21 mouse cellular contexts compared by ENCODE assay signal in genomic region chr6:28880909-28881308, GRCm38 (mm10). TPM values are rescaled to one million over a fixed set of nuclear protein-coding genes. Genes with fewer than 3 reads are reported as not detected.
DNase-seq lines count a peak whose midpoint lies in the region; ATAC-seq and TF ChIP-seq lines count a peak whose summit lies in the region.
"Had no signal": no experiment of that assay in that cellular context is flagged by ENCODE, and none has a peak within 500 bp of the region (broad histone marks: within the 10 kb centered on the region; RNA-seq: fewer than 3 reads in every experiment).

No protein-coding gene starts in this region.

- H3K36me3 ChIP-seq in heart, embryonic 14.5 days (ENCODE audit: control insufficient read depth, insufficient read depth, low read length), result peaks cover 42% of the 10 kb centered on the region
- peaks cover 20% of the 10 kb centered on the region; the same call in 1 of the 2 replicates for H3K36me3 ChIP-seq in liver, adult 2 months (ENCODE audit: control insufficient read depth, insufficient read depth, low read length)
- H3K36me3 ChIP-seq in liver, embryonic 11.5 days (ENCODE audit: control insufficient read depth, insufficient read depth, low read length), result peaks cover 18% of the 10 kb centered on the region
- H3K36me3 ChIP-seq in midbrain, embryonic 16.5 days (ENCODE audit: control insufficient read depth, insufficient read depth, low read length), result no peaks in the 10 kb centered on the region
- H3K36me3 ChIP-seq: midbrain, embryonic 15.5 days had no signal

- no peak overlapping the region for H3K4me3 ChIP-seq in heart, embryonic 14.5 days (ENCODE audit: control insufficient read depth in 1 of 2, insufficient read depth in 1 of 2, low read depth in 1 of 2, low read length in 2 of 2)
- H3K4me3 ChIP-seq in liver, adult 2 months (ENCODE audit: insufficient read depth, low read depth, low read length), result no peak overlapping the region
- H3K4me3 ChIP-seq in liver, embryonic 11.5 days (ENCODE audit: low read depth, low read length), result no peak overlapping the region
- H3K4me3 ChIP-seq in midbrain, embryonic 16.5 days (ENCODE audit: low read depth, low read length), result no peak overlapping the region
- H3K4me3 ChIP-seq: embryonic facial prominence, embryonic 13.5 days; limb, embryonic 15.5 days; midbrain, embryonic 15.5 days; neural tube, embryonic 15.5 days had no signal

- H3K27me3 ChIP-seq in heart, embryonic 14.5 days (ENCODE audit: control insufficient read depth, insufficient read depth, low read length), result no peaks in the 10 kb centered on the region
- H3K27me3 ChIP-seq in liver, adult 2 months (ENCODE audit: control insufficient read depth, insufficient read depth, low read length), result no peaks in the 10 kb centered on the region
- no peaks in the 10 kb centered on the region for H3K27me3 ChIP-seq in liver, embryonic 11.5 days (replicated peaks; ENCODE audit: control insufficient read depth, insufficient read depth, low read length)
- no peaks in the 10 kb centered on the region for H3K27me3 ChIP-seq in midbrain, embryonic 16.5 days (ENCODE audit: control insufficient read depth, insufficient read depth, low read depth, low read length)
- H3K27me3 ChIP-seq: embryonic facial prominence, embryonic 13.5 days; limb, embryonic 15.5 days; midbrain, embryonic 15.5 days; neural tube, embryonic 15.5 days had no signal

- no peak for TF ChIP-seq POLR2A in liver, adult 2 months (IDR thresholded peaks at IDR 0.05; ENCODE audit: extremely low read depth, insufficient read depth, low read length)

- no peaks in the 10 kb centered on the region for H3K79me2 ChIP-seq in liver, adult 2 months (ENCODE audit: control insufficient read depth, insufficient read depth, low read length)

- no peak for DNase-seq in heart, postnatal 25 days (ENCODE audit: low spot score)
- DNase-seq in liver, adult 2 months (ENCODE audit: extremely low read depth, low read depth, low spot score), result peak; percentile 14
- no peak for DNase-seq in liver, embryonic 11.5 days (ENCODE audit: low spot score)
- DNase-seq in kidney, postnatal 14 days, result peak; percentile 40
- DNase-seq: cerebellum, adult 9-10 months; gastrocnemius, postnatal 14 days; right cerebral cortex, postnatal 14 days; spleen, adult 18-20 months; thymus, postnatal 36 days had no signal

- H3K4me1 ChIP-seq in heart, embryonic 14.5 days (ENCODE audit: control insufficient read depth in 2 of 2, insufficient read depth in 2 of 2, low read length in 2 of 2), result peaks cover 20 to 22% of the 10 kb centered on the region in 2 experiments
- no peaks in the 10 kb centered on the region for H3K4me1 ChIP-seq in liver, adult 2 months (ENCODE audit: control insufficient read depth, insufficient read depth, low read length)
- no peaks in the 10 kb centered on the region; the same call in 1 of the 2 replicates for H3K4me1 ChIP-seq in liver, embryonic 11.5 days (replicated peaks; ENCODE audit: control insufficient read depth, insufficient read depth, low read length)
- peaks cover 26% of the 10 kb centered on the region for H3K4me1 ChIP-seq in midbrain, embryonic 16.5 days (ENCODE audit: control insufficient read depth, insufficient read depth, low read length)

- intact Hi-C loops in heart, postnatal 25 days (cut with DNase I), result no loop called here

- no peak overlapping the region for H3K9ac ChIP-seq in heart, embryonic 14.5 days (ENCODE audit: low read length)
- no peak overlapping the region for H3K9ac ChIP-seq in liver, adult 2 months (ENCODE audit: low read depth, low read length)
- no peak overlapping the region for H3K9ac ChIP-seq in liver, embryonic 11.5 days (ENCODE audit: low read depth, low read length)
- no peak overlapping the region for H3K9ac ChIP-seq in midbrain, embryonic 16.5 days (ENCODE audit: low read depth, low read length)
- H3K9ac ChIP-seq: embryonic facial prominence, embryonic 13.5 days; limb, embryonic 15.5 days; midbrain, embryonic 15.5 days; neural tube, embryonic 15.5 days had no signal

- WGBS in heart, embryonic 14.5 days, result 61% methylated on average over 4 of the region's 4 CpGs
- 75% methylated on average over 4 of the region's 4 CpGs for WGBS in liver, adult 2 months
- 44% methylated on average over 4 of the region's 4 CpGs for WGBS in liver, embryonic 11.5 days
- 86% methylated on average over 4 of the region's 4 CpGs for WGBS in midbrain, embryonic 16.5 days

- H3K27ac ChIP-seq in heart, embryonic 14.5 days (replicated peaks in 1 of 2; ENCODE audit: control insufficient read depth in 1 of 2, insufficient read depth in 1 of 2, low read depth in 2 of 2, low read length in 2 of 2), result peak overlapping the region; percentile 25 to 35; a peak in 3 of 4 replicates
- H3K27ac ChIP-seq in liver, adult 2 months (replicated peaks; ENCODE audit: insufficient read depth, low read depth, low read length), result no peak overlapping the region; the same call in 1 of the 2 replicates
- no peak overlapping the region for H3K27ac ChIP-seq in liver, embryonic 11.5 days (ENCODE audit: low read depth, low read length)
- H3K27ac ChIP-seq in midbrain, embryonic 16.5 days (ENCODE audit: low read length), result no peak overlapping the region
- H3K27ac ChIP-seq: embryonic facial prominence, embryonic 13.5 days; kidney, postnatal 0 days; limb, embryonic 15.5 days; midbrain, embryonic 15.5 days; neural tube, embryonic 15.5 days had no signal

- no peak overlapping the region for H3K4me2 ChIP-seq in heart, embryonic 14.5 days (ENCODE audit: low read length)
- H3K4me2 ChIP-seq in liver, embryonic 11.5 days, result no peak overlapping the region
- H3K4me2 ChIP-seq in midbrain, embryonic 16.5 days (ENCODE audit: low read length), result no peak overlapping the region
- H3K4me2 ChIP-seq: embryonic facial prominence, embryonic 13.5 days; limb, embryonic 15.5 days; midbrain, embryonic 15.5 days; neural tube, embryonic 15.5 days had no signal

- no peak for ATAC-seq in heart, embryonic 14.5 days (ENCODE audit: insufficient number of reproducible peaks, insufficient read depth, low FRiP score, low read depth)
- ATAC-seq in liver, embryonic 11.5 days (replicated peaks; ENCODE audit: low FRiP score), result no peak
- peak; percentile 31 for ATAC-seq in granulocyte monocyte progenitor cell, adult 5-6 weeks (replicated peaks; ENCODE audit: poor library complexity, severe bottlenecking)
- ATAC-seq in midbrain, embryonic 16.5 days, result no peak
- ATAC-seq: forebrain, embryonic 14.5 days; hindbrain, embryonic 16.5 days; lung, postnatal 0 days; midbrain, embryonic 15.5 days had no signal

- H3K9me3 ChIP-seq in heart, embryonic 14.5 days (ENCODE audit: control insufficient read depth, low read length), result no peaks in the 10 kb centered on the region
- H3K9me3 ChIP-seq in liver, embryonic 11.5 days (ENCODE audit: control insufficient read depth, low read length), result no peaks in the 10 kb centered on the region
- H3K9me3 ChIP-seq in midbrain, embryonic 16.5 days (replicated peaks; ENCODE audit: control insufficient read depth, low read length, poor library complexity, severe bottlenecking), result no peaks in the 10 kb centered on the region
- H3K9me3 ChIP-seq: embryonic facial prominence, embryonic 13.5 days; limb, embryonic 15.5 days; midbrain, embryonic 15.5 days; neural tube, embryonic 15.5 days had no signal

- no peak for TF ChIP-seq CTCF in liver, adult 2 months (IDR thresholded peaks at IDR 0.05; ENCODE audit: low read depth, low read length)

RNA-seq across cellular contexts. Expression of gene Lrrc4, which starts 49.4 kb away (rescaled TPM):
- 0.45 and 0.82 TPM in 2 replicates for polyA plus RNA-seq in heart, embryonic 14.5 days (2014; fragmentation: Nextera tagmentation; extraction: Ambion mirVana)
- under 1 TPM; 0.23 to 0.36 TPM for total RNA-seq in heart, postnatal 25 days (2021)
- 0.07 TPM in 1 of 2 replicates, not detected in the other for total RNA-seq in liver, adult 2 months (2014; rRNA removed)
- 0.10 TPM in 1 of 2 replicates, not detected in the other for polyA plus RNA-seq in liver, adult 2 months (2012; rRNA removed)
- 0.56 and 0.62 TPM in 2 replicates for polyA plus RNA-seq in liver, embryonic 11.5 days (2014; fragmentation: Nextera tagmentation; extraction: Ambion mirVana)
- not detected in 2 replicates for total RNA-seq in granulocyte monocyte progenitor cell, adult 5-6 weeks (2014; fragmentation: Nextera tagmentation)
- total RNA-seq in granulocyte monocyte progenitor cell, adult 5-6 weeks (2017), result 0.22 TPM in 1 of 2 replicates, not detected in the other
- 6.7 and 6.8 TPM in 2 replicates for polyA plus RNA-seq in midbrain, embryonic 16.5 days (2015; fragmentation: Nextera tagmentation; extraction: Ambion mirVana)
- total RNA-seq: hematopoietic stem cell, adult 5-6 weeks had no signal

Comparison
In these comparisons a context has a peak if more than half of its experiments do, and no peak if none do; other contexts are left out.
1. DNase-seq: peak in liver, adult 2 months (single experiment) and kidney, postnatal 14 days (single experiment); none in heart, postnatal 25 days (single experiment) and liver, embryonic 11.5 days (single experiment).
2. H3K27ac ChIP-seq: peak in heart, embryonic 14.5 days (2 of 2); none in liver, adult 2 months (single experiment), liver, embryonic 11.5 days (single experiment) and midbrain, embryonic 16.5 days (single experiment).